ENCODE assay signal across 26 mouse cellular contexts in the genomic region with DNA sequence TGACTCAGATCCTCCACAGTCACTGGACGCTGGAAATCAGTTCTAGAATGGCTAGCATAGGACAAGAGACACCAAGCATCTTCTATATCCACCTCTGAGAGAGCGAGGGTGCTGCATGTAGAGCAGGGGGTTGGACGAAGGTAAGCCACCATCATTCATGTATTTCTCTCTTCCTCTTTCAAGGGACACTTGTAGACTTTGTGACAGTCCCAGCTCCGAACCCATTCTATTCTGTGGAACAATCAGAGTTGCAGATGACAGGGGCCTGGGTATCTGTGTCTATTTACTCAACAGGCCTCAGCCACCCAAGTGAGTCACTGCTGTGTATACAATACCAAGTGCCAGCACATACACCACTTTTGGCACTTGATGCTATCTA. TPM values are rescaled to one million over a fixed set of nuclear protein-coding genes. Genes with fewer than 3 reads are reported as not detected.
DNase-seq lines count a peak whose midpoint lies in the region; ATAC-seq and TF ChIP-seq lines count a peak whose summit lies in the region.
"Had no signal": no experiment of that assay in that cellular context is flagged by ENCODE, and none has a peak within 500 bp of the region (broad histone marks: within the 10 kb centered on the region; RNA-seq: fewer than 3 reads in every experiment).

No protein-coding gene starts in this region.

- 79% methylated on average over 4 of the region's 4 CpGs for WGBS in heart, embryonic 10.5 days
- 90% methylated on average over 4 of the region's 4 CpGs for WGBS in embryonic facial prominence, embryonic 12.5 days

- H3K9ac ChIP-seq in embryonic facial prominence, embryonic 12.5 days = no peak overlapping the region
- H3K9ac ChIP-seq: hindbrain, embryonic 15.5 days; liver, embryonic 14.5 days had no signal

- H3K79me2 ChIP-seq in myocyte (ENCODE audit: control insufficient read depth, insufficient read depth) = peaks cover 80% of the 10 kb centered on the region

- ATAC-seq in embryonic facial prominence, embryonic 12.5 days (ENCODE audit: insufficient number of reproducible peaks, insufficient read depth, low FRiP score, low TSS enrichment) = no peak
- ATAC-seq: CD4-positive, CD25-positive, alpha-beta regulatory T cell, adult 4 months; forebrain, embryonic 16.5 days; lung, postnatal 0 days; midbrain, embryonic 16.5 days; Patski had no signal

- no peak overlapping the region for H3K4me2 ChIP-seq in embryonic facial prominence, embryonic 12.5 days (replicated peaks)
- H3K4me2 ChIP-seq in myocyte (ENCODE audit: low read depth) = peak overlapping the region; percentile 75
- H3K4me2 ChIP-seq: heart, embryonic 12.5 days; hindbrain, embryonic 15.5 days had no signal

- 0 out of 2 replicates have a peak overlapping the region, but pooled peaks have one; percentile 10 for H3K27ac ChIP-seq in heart, embryonic 10.5 days
- peak overlapping the region; percentile 97 for H3K27ac ChIP-seq in embryonic facial prominence, embryonic 12.5 days
- H3K27ac ChIP-seq: forebrain, embryonic 10.5 days; hindbrain, embryonic 15.5 days; layer of hippocampus, adult 2 months; liver, embryonic 14.5 days; macrophage had no signal

- peaks cover 35% of the 10 kb centered on the region for H3K36me3 ChIP-seq in heart, embryonic 10.5 days
- peaks cover 7% of the 10 kb centered on the region; the same call in 1 of the 2 replicates for H3K36me3 ChIP-seq in embryonic facial prominence, embryonic 12.5 days
- H3K36me3 ChIP-seq in myocyte (ENCODE audit: control insufficient read depth, insufficient read depth) = no peaks in the 10 kb centered on the region
- H3K36me3 ChIP-seq: hindbrain, embryonic 15.5 days had no signal

- H3ac ChIP-seq in myocyte (ENCODE audit: control insufficient read depth, insufficient read length) = no peak overlapping the region

- H3K27me3 ChIP-seq in heart, embryonic 10.5 days (ENCODE audit: insufficient read depth, poor library complexity, severe bottlenecking) = no peaks in the 10 kb centered on the region
- H3K27me3 ChIP-seq in embryonic facial prominence, embryonic 12.5 days = no peaks in the 10 kb centered on the region
- no peaks in the 10 kb centered on the region for H3K27me3 ChIP-seq in myocyte (ENCODE audit: control insufficient read depth, insufficient read depth, insufficient read length)
- H3K27me3 ChIP-seq: heart, embryonic 12.5 days; hindbrain, embryonic 15.5 days; Patski had no signal

- H3K9me3 ChIP-seq in heart, embryonic 10.5 days = no peaks in the 10 kb centered on the region
- H3K9me3 ChIP-seq in embryonic facial prominence, embryonic 12.5 days = peaks cover 9% of the 10 kb centered on the region
- H3K9me3 ChIP-seq: heart, embryonic 12.5 days; hindbrain, embryonic 15.5 days had no signal

- no peak overlapping the region for H3K4me3 ChIP-seq in heart, embryonic 10.5 days
- H3K4me3 ChIP-seq in embryonic facial prominence, embryonic 12.5 days = no peak overlapping the region
- H3K4me3 ChIP-seq in myocyte = no peak overlapping the region
- H3K4me3 ChIP-seq: forebrain, embryonic 10.5 days; heart, embryonic 12.5 days; hindbrain, embryonic 15.5 days; layer of hippocampus, adult 2 months had no signal

- DNase-seq in heart, embryonic 10.5 days (ENCODE audit: low spot score) = no peak
- no peak for DNase-seq in heart, postnatal 4 days
- peak; percentile 36 for DNase-seq in 3T3-L1 (ENCODE audit: low read depth, low spot score)
- DNase-seq in ovary, postnatal 36 days (ENCODE audit: low spot score) = no peak
- DNase-seq in spleen, postnatal 4 days (ENCODE audit: low spot score in 2 of 2) = no peak
- DNase-seq: adrenal gland, adult 2 months; cerebellum, adult 18-20 months; cerebellum, postnatal 14 days; gastrocnemius, postnatal 10 days; heart, postnatal 36 days; kidney, postnatal 25 days; layer of hippocampus, postnatal 36 days; thymus, postnatal 25 days had no signal

- H3K4me1 ChIP-seq in heart, embryonic 10.5 days = peaks cover 55% of the 10 kb centered on the region
- peaks cover 46% of the 10 kb centered on the region for H3K4me1 ChIP-seq in embryonic facial prominence, embryonic 12.5 days

- no peak for TF ChIP-seq POLR2A in myocyte (IDR thresholded peaks at IDR 0.05; ENCODE audit: insufficient read length, low read depth)

TF ChIP-seq in myocyte, 11 proteins besides CTCF, POLR2A, EP300 and RAD21:
- TF ChIP-seq MAX (IDR thresholded peaks at IDR 0.05; ENCODE audit: low read depth) = no peak
- TF ChIP-seq USF1 (IDR thresholded peaks at IDR 0.05; ENCODE audit: low read depth) = no peak
- TF ChIP-seq MYOG (IDR thresholded peaks at IDR 0.05; ENCODE audit: control insufficient read depth in 1 of 3, insufficient read depth in 1 of 3, insufficient read length in 2 of 3, low read depth in 2 of 3) = no peak
- TF ChIP-seq MYOD1 (IDR thresholded peaks at IDR 0.05; ENCODE audit: control insufficient read depth in 1 of 3, insufficient read length in 2 of 3, low read depth in 2 of 3) = no peak
- no peak for TF ChIP-seq POLR2AphosphoS2 (IDR thresholded peaks at IDR 0.05; ENCODE audit: insufficient read length, low read depth)
- TF ChIP-seq E2F4 (IDR thresholded peaks at IDR 0.05; ENCODE audit: insufficient read depth) = no peak
- no peak for TF ChIP-seq TCF3 (IDR thresholded peaks at IDR 0.05; ENCODE audit: insufficient read length, low read depth)

RNA-seq across cellular contexts. Expression of a gene that starts 27.3 kb away (rescaled TPM):
- polyA plus RNA-seq in heart, embryonic 10.5 days (2016; fragmentation: Nextera tagmentation; extraction: Ambion mirVana) = 62.6 and 67.8 TPM in 2 replicates
- 100 to 1,000 TPM; 114 to 116 TPM for total RNA-seq in heart, postnatal 4 days (2021)
- 43.0 and 46.5 TPM in 2 replicates for polyA plus RNA-seq in embryonic facial prominence, embryonic 12.5 days (2016; fragmentation: Nextera tagmentation; extraction: Ambion mirVana)
- 166 TPM for polyA plus RNA-seq in myocyte (2012; fragmentation: generic; extraction: Trizol)
